Mouse (Mus musculus): ENCODE measurements around the gene Olfr461. TPM values are rescaled to one million over a fixed set of nuclear protein-coding genes. Genes with fewer than 3 reads are reported as not detected.

The Olfr461 gene
- polyA plus RNA-seq, 1 experiment from 2014 or later = not detected

DNA sequence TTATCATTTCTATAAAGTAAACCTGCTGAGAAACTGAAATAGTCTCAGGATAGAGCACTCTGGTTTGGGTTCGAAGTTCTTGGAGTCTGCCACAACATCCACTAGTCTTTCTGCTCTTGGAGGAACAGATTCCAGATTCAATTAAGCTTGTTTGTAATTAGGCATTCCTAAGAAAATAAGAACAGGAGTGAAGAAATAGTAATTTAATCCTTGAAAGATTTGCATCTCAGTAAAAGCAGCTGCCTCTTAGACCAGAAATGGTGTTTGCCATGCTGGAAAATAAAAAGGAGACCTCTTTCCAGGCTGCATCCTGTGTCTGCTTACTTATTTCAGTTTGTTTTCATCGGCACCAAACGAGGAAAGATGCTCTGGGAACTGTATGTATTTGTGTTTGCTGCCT, 61.6 kb downstream of the Olfr461 start, which contains the start of gene Tas2r108:
Gene Tas2r108 (plus strand): TSS at position 301 of the 400 bp plus-strand sequence.
- H3K9ac ChIP-seq = no peak within 1 kb of the TSS
- H3K4me1 ChIP-seq (replicated peaks) = no peaks in the 10 kb centered on the region
- H3K4me2 ChIP-seq = no peak within 1 kb of the TSS
- H3K4me3 ChIP-seq (replicated peaks) = no peak within 1 kb of the TSS
- H3K27ac ChIP-seq (replicated peaks) = no peak within 1 kb of the TSS
- no peaks in the 10 kb centered on the region for H3K36me3 ChIP-seq (replicated peaks)
- no peak for ATAC-seq (ENCODE audit: insufficient read depth)
- 52% methylated on average over 3 of the region's 3 CpGs for WGBS (ENCODE audit: insufficient replicate concordance)
- H3K9me3 ChIP-seq (replicated peaks) = no peaks in the 10 kb centered on the region
- H3K27me3 ChIP-seq = no peaks in the 10 kb centered on the region

Other genes starting within 250 kb of the Olfr461 start
- gene Agk, start 229.9 kb downstream of the Olfr461 start, polyA plus RNA-seq (2015; fragmentation: Nextera tagmentation; extraction: Ambion mirVana) = 11.4 and 12.0 TPM in 2 replicates
- gene E330009J07Rik, start 118.9 kb downstream of the Olfr461 start, polyA plus RNA-seq (2015; fragmentation: Nextera tagmentation; extraction: Ambion mirVana) = 1.7 and 2.2 TPM in 2 replicates
- gene Wee2, start 116.0 kb downstream of the Olfr461 start, polyA plus RNA-seq (2015; fragmentation: Nextera tagmentation; extraction: Ambion mirVana) = not detected in 2 replicates
- 45.7 and 53.0 TPM in 2 replicates for gene Ssbp1, start 83.7 kb downstream of the Olfr461 start, polyA plus RNA-seq (2015; fragmentation: Nextera tagmentation; extraction: Ambion mirVana)
- gene Tas2r137, start 63.8 kb downstream of the Olfr461 start, polyA plus RNA-seq (2015; fragmentation: Nextera tagmentation; extraction: Ambion mirVana) = not detected in 2 replicates
- not detected in 2 replicates for gene Tas2r108, start 61.5 kb downstream of the Olfr461 start, polyA plus RNA-seq (2015; fragmentation: Nextera tagmentation; extraction: Ambion mirVana)
- gene Prss37, start 35.5 kb downstream of the Olfr461 start, polyA plus RNA-seq (2015; fragmentation: Nextera tagmentation; extraction: Ambion mirVana) = not detected in 2 replicates
- gene Olfr460, start 14.4 kb upstream of the Olfr461 start, polyA plus RNA-seq (2015; fragmentation: Nextera tagmentation; extraction: Ambion mirVana) = not detected in 2 replicates
- gene Clec5a, start 30.8 kb upstream of the Olfr461 start, polyA plus RNA-seq (2015; fragmentation: Nextera tagmentation; extraction: Ambion mirVana) = 10.3 and 11.1 TPM in 2 replicates
- not detected in 2 replicates for gene Tas2r138, start 58.3 kb upstream of the Olfr461 start, polyA plus RNA-seq (2015; fragmentation: Nextera tagmentation; extraction: Ambion mirVana)
- gene Mgam, start 73.8 kb upstream of the Olfr461 start, polyA plus RNA-seq (2015; fragmentation: Nextera tagmentation; extraction: Ambion mirVana) = 1.7 and 2.1 TPM in 2 replicates